Mouse (Mus musculus) intestine, embryonic 16.5 days (tissue): Measurements from ENCODE around the gene Nudt8. TPM values are rescaled to one million over a fixed set of nuclear protein-coding genes. Genes with fewer than 3 reads are reported as not detected.

Source experiments
- ATAC-seq: fragments of 200-750 bp; cut with Nextera tagmentation; 2 replicates; pipeline ENCODE4 v1.8.0; 2017; ENCODE audit warnings: moderate TSS enrichment, moderate library complexity
- H3K27ac ChIP-seq: fragments of 300-500 bp; sonication (generic); 2 replicates; pipeline ENCODE4 v1.5.1; 2014; ENCODE audit warnings: mild to moderate bottlenecking, low read length
- H3K27me3 ChIP-seq: fragments of 300-500 bp; sonication (generic); replicated peaks from 2 replicates; pipeline ENCODE4 v1.6.1; 2014; ENCODE audit warnings: low read length, control low read depth, mixed read lengths; ENCODE audit not compliant: control insufficient read depth, insufficient read depth
- H3K36me3 ChIP-seq: fragments of 300-500 bp; sonication (generic); 2 replicates; pipeline ENCODE4 v1.6.1; 2014; ENCODE audit warnings: low read length, control low read depth; ENCODE audit not compliant: control insufficient read depth, insufficient read depth
- H3K4me1 ChIP-seq: fragments of 300-500 bp; sonication (generic); 2 replicates; pipeline ENCODE4 v1.6.1; 2014; ENCODE audit warnings: low read length, control low read depth, mixed read lengths; ENCODE audit not compliant: control insufficient read depth, insufficient read depth
- H3K4me2 ChIP-seq: fragments of 300-500 bp; sonication (generic); 2 replicates; pipeline ENCODE4 v1.6.1; 2014; ENCODE audit warnings: low read depth, low read length, control low read depth
- H3K4me3 ChIP-seq: fragments of 300-500 bp; sonication (generic); 2 replicates; pipeline ENCODE4 v1.5.1; 2014; ENCODE audit warnings: mild to moderate bottlenecking, low read length
- H3K9ac ChIP-seq: fragments of 300-500 bp; sonication (generic); 2 replicates; pipeline ENCODE4 v1.6.1; 2014; ENCODE audit warnings: low read depth, low read length
- H3K9me3 ChIP-seq: fragments of 300-500 bp; sonication (generic); 2 replicates; pipeline ENCODE4 v1.6.1; 2016; ENCODE audit warnings: low read length, control low read depth; ENCODE audit not compliant: control insufficient read depth
- WGBS: fragments of 180-500 bp; shearing (Covaris S2); extraction: QIAGEN DNeasy Blood & Tissue Kit; methylation state at CpG from one replicate; pipeline ENCODE4 v1.1.7; 2014; 5-methylcytosine and 5-hydroxymethylcytosine counted together
- polyA plus RNA-seq: library from polyadenylated mRNA; unstranded; fragments of >200 nt; fragmentation: Nextera tagmentation; extraction: Ambion mirVana; gene quantifications from 2 replicates; pipeline ENCODE4 v1.2.1, GENCODE M21; 2015

Gene Nudt8
- polyA plus RNA-seq, 1 experiment from 2014 or later = 40.9 TPM

GRCm38 (mm10) chr19:4001752-4002151 is 1.4 kb downstream of the Nudt8 start:
- H3K4me2 ChIP-seq = no peak overlapping the region
- H3K36me3 ChIP-seq = no peaks in the 10 kb centered on the region
- peak overlapping the region; percentile 95 for H3K9ac ChIP-seq
- H3K9me3 ChIP-seq = no peaks in the 10 kb centered on the region
- H3K4me3 ChIP-seq = no peak overlapping the region
- no peak for ATAC-seq
- no peaks in the 10 kb centered on the region for H3K27me3 ChIP-seq
- 76% methylated on average over 5 of the region's 5 CpGs for WGBS
- H3K4me1 ChIP-seq = peaks cover 23% of the 10 kb centered on the region
- no peak overlapping the region for H3K27ac ChIP-seq

- H3K36me3 ChIP-seq = peaks cover 9% of the 10 kb centered on the region
- WGBS = 65% methylated on average over 1 of the region's 1 CpGs
- no peaks in the 10 kb centered on the region for H3K9me3 ChIP-seq
- no peaks in the 10 kb centered on the region for H3K27me3 ChIP-seq
- no peak within 1 kb of the TSS for H3K9ac ChIP-seq
- no peak for ATAC-seq
- no peak within 1 kb of the TSS for H3K4me2 ChIP-seq
- no peak within 1 kb of the TSS for H3K4me3 ChIP-seq
- peaks cover 23% of the 10 kb centered on the region for H3K4me1 ChIP-seq
- no peak within 1 kb of the TSS for H3K27ac ChIP-seq
These were observed 2.7 kb downstream of the Nudt8 start, which contains the start of gene Doc2g for GRCm38 (mm10) chr19:4003112-4003511. TSS of gene Doc2g (plus strand) at chr19:4003313.

GRCm38 (mm10) chr19:4003641-4004040 is 3.3 kb downstream of the Nudt8 start:
- Histone ChIP-seq H3K4me1 (peaks cover 23% of the 10 kb centered on the region), H3K4me3 (no peak overlapping the region), H3K36me3 (peaks cover 14% of the 10 kb centered on the region), H3K9ac (no peak overlapping the region), H3K9me3 (no peaks in the 10 kb centered on the region), H3K27ac (no peak overlapping the region), H3K27me3 (no peaks in the 10 kb centered on the region), H3K4me2 (no peak overlapping the region)
- 75% methylated on average over 12 of the region's 12 CpGs for WGBS
- no peak for ATAC-seq

- peaks cover 18% of the 10 kb centered on the region for H3K36me3 ChIP-seq
- H3K4me2 ChIP-seq = no peak overlapping the region
- no peaks in the 10 kb centered on the region for H3K9me3 ChIP-seq
- no peak overlapping the region for H3K4me3 ChIP-seq
- no peak overlapping the region for H3K27ac ChIP-seq
- no peaks in the 10 kb centered on the region for H3K27me3 ChIP-seq
- H3K9ac ChIP-seq = no peak overlapping the region
- 86% methylated on average over 15 of the region's 15 CpGs for WGBS
- ATAC-seq = no peak
- H3K4me1 ChIP-seq = peaks cover 22% of the 10 kb centered on the region
These were observed 4.0 kb downstream of the Nudt8 start for GRCm38 (mm10) chr19:4004331-4004730.

DNA sequence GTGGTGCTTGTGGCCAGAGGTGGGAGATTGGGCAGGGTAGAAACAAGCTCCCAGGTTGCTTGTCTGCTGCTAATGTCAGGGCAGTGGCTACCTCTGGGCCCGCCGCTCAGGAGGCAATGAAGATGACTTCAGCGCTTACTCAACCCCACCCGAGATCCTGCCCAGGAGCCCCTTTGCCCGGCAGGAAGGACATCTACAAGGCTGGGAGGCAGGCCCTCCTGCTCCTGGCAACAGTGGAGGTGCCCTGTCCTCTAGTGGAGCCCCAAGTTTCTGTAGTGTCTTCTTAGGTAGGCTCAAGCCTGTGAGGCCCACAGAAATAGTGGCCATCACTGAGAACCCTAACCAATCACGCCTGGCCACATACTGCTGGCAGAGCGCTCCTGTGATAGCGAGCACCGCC is 4.7 kb downstream of the Nudt8 start:
- ATAC-seq = no peak
- Histone ChIP-seq H3K27ac (no peak overlapping the region), H3K4me3 (no peak overlapping the region), H3K4me2 (no peak overlapping the region), H3K9me3 (no peaks in the 10 kb centered on the region), H3K9ac (no peak overlapping the region), H3K27me3 (no peaks in the 10 kb centered on the region), H3K4me1 (peaks cover 16% of the 10 kb centered on the region), H3K36me3 (peaks cover 22% of the 10 kb centered on the region)
- 83% methylated on average over 9 of the region's 9 CpGs for WGBS

DNA sequence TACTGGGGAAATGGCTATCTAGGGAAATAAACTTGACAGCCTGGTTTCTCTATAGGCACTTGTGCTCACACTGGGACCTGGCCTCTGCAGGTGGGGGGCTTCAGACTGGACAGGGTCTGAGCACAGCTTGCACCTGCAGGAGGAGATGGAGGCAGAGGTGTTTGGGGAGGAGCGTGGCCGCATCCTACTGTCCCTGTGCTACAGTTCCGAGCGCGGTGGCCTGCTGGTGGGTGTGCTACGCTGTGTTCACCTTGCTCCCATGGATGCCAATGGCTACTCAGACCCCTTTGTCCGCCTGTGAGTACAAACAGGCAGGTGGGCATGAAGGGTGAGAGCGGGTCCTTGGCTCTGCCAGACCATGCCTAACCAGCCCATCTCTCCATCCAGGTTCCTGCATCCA is 5.6 kb downstream of the Nudt8 start:
- Histone ChIP-seq H3K36me3 (peaks cover 22% of the 10 kb centered on the region), H3K4me1 (peaks cover 16% of the 10 kb centered on the region), H3K27ac (no peak overlapping the region), H3K4me3 (no peak overlapping the region), H3K27me3 (no peaks in the 10 kb centered on the region), H3K9me3 (no peaks in the 10 kb centered on the region), H3K9ac (no peak overlapping the region), H3K4me2 (no peak overlapping the region)
- ATAC-seq = no peak
- WGBS = 93% methylated on average over 8 of the region's 8 CpGs

- Histone ChIP-seq H3K4me1 (peaks cover 9% of the 10 kb centered on the region), H3K27me3 (no peaks in the 10 kb centered on the region), H3K9me3 (no peaks in the 10 kb centered on the region), H3K36me3 (peaks cover 22% of the 10 kb centered on the region), H3K4me2 (peak overlapping the region; percentile 49; the same call in 1 of the 2 replicates), H3K9ac (no peak overlapping the region), H3K4me3 (no peak overlapping the region), H3K27ac (no peak overlapping the region)
- no peak for ATAC-seq
- WGBS = 94% methylated on average over 5 of the region's 5 CpGs
These were observed 10.7 kb downstream of the Nudt8 start for GRCm38 (mm10) chr19:4011086-4011485.

- peak within 1 kb of the TSS; percentile 55 for H3K4me2 ChIP-seq
- no peaks in the 10 kb centered on the region for H3K9me3 ChIP-seq
- peak within 1 kb of the TSS; percentile 40 for H3K27ac ChIP-seq
- peak within 1 kb of the TSS; percentile 75 for H3K4me3 ChIP-seq
- H3K36me3 ChIP-seq = peaks cover 18% of the 10 kb centered on the region
- under 1% methylated on average over 45 of the region's 45 CpGs for WGBS
- peak; percentile 99 for ATAC-seq
- H3K9ac ChIP-seq = peak within 1 kb of the TSS; percentile 79
- peaks cover 9% of the 10 kb centered on the region for H3K4me1 ChIP-seq
- H3K27me3 ChIP-seq = no peaks in the 10 kb centered on the region
These were observed 12.1 kb downstream of the Nudt8 start, which contains the start of gene Ndufv1 for GRCm38 (mm10) chr19:4012432-4013022. TSS of gene Ndufv1 (minus strand) at chr19:4012806.

- whole genome bisulfite sequencing = 18% methylated on average over 9 of the region's 9 CpGs
- Histone ChIP-seq H3K27ac (no peak overlapping the region; the same call in 1 of the 2 replicates), H3K9ac (peak overlapping the region; percentile 62), H3K4me2 (peak overlapping the region; percentile 55), H3K4me1 (peaks cover 9% of the 10 kb centered on the region), H3K9me3 (no peaks in the 10 kb centered on the region), H3K27me3 (no peaks in the 10 kb centered on the region), H3K4me3 (peak overlapping the region; percentile 75), H3K36me3 (peaks cover 14% of the 10 kb centered on the region; the same call in 1 of the 2 replicates)
- ATAC-seq = peak; percentile 38
These were observed 12.7 kb downstream of the Nudt8 start for GRCm38 (mm10) chr19:4013066-4013465.

- Histone ChIP-seq H3K9me3 (no peaks in the 10 kb centered on the region), H3K4me1 (peaks cover 21% of the 10 kb centered on the region), H3K27me3 (no peaks in the 10 kb centered on the region), H3K4me3 (no peak overlapping the region), H3K36me3 (0 out of 2 replicates have a peak, but pooled peaks cover under 1% of the 10 kb centered on the region), H3K27ac (no peak overlapping the region), H3K4me2 (no peak overlapping the region), H3K9ac (no peak overlapping the region)
- no peak for ATAC-seq
These were observed 14.4 kb downstream of the Nudt8 start for GRCm38 (mm10) chr19:4014802-4015201.
